Mouse (Mus musculus): Measurements from ENCODE around the gene Trpv2. TPM values are rescaled to one million over a fixed set of nuclear protein-coding genes. Genes with fewer than 3 reads are reported as not detected.
A peak's percentile ranks its signal among the peaks of the same experiment; 100 is the strongest.

Trpv2 gene
- total RNA-seq, 2 experiments from 2014 or later: 2.0 TPM

DNA sequence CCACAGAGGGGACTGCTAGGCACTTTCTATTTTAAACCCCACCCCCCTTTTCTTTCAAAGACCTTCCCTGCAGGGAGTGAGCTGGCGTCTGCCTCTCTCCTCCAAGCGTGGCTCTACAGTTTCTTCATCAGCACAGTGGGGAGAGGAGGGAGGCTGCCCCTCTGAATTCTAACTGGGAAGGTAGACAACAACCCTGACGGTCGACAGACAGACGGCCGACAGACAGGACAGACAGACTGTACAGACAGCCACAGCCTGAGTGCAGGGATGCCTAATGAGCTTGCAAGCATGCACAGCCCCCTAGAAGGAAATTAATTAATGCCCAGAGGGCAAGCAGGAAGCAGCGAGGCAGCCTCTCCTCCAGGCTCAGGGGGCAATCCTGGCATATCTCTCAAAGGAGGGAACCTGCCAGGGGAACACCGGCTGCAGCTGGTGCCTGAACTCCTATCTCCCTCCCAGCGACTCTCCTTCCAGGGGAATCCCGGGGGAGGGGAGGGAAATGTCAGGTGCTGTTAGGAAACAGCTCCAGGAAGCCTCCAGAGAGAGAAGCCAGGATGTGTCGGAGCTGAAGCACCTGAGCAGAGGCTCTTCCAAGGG, 56.0 kb downstream of the Trpv2 start:
- no peak for DNase-seq

- no peak for DNase-seq
Measured at GRCm38 (mm10) chr11:62631138-62631537, 56.9 kb downstream of the Trpv2 start.

DNA sequence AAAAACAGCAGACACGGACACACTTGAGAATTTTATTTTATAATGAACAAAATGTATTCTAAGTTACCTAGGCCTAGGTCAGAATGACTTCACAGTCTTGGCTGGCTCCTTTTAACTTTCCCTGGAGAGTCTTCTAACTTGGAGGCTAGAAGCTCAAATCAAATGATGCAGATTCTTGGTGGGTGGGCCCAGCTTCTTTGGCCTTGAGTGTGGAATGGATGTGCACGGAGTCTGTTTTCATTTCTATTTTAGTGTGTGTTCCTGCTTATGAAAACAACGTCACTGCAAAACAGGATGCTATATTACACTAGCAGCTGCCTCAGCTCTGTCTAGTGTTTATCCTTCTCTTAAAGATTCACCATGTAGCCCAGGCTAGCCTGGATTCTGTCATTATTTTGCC, 61.1 kb downstream of the Trpv2 start:
- no peak for DNase-seq

DNA sequence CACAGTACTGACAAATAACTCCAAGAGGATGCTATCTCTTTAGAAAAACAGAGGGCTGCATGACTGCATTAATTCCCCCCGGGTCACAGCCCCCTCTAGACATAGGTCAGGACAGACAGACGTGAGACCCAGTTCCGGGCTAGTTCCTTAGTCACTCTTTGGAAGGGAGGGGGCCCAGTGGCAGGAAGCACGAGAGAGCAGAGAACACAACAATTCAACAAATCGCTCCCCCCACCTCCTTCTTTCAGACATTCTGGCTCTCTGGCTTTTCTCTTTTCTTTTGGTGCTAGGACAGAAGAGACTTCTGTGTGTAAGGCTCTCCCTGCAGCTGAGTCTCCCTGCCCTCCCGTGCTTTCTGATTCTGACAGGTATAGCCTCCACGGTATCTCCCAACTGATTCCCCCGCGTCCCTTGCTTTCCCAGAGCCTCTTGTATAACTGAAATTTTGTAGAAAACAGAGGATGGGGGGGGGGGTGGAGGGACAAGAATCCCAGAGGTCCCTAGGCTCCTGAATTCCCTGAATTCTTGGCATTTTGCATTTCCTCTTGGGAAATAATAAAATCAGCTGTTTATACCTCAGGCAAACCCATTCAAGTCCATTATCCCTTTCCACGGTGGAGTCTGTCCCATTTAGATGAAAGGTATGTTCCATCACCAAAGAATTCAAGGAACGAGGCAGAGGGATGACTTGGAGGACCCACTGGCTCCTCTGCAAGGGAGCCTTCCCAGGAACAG, 62.0 kb downstream of the Trpv2 start:
- no peak for DNase-seq

GRCm38 (mm10) chr11:62636840-62637221, 62.5 kb downstream of the Trpv2 start:
- DNase-seq: no peak

- DNase-seq: peak; percentile 16
Measured at GRCm38 (mm10) chr11:62637401-62637800, 63.1 kb downstream of the Trpv2 start.

DNA sequence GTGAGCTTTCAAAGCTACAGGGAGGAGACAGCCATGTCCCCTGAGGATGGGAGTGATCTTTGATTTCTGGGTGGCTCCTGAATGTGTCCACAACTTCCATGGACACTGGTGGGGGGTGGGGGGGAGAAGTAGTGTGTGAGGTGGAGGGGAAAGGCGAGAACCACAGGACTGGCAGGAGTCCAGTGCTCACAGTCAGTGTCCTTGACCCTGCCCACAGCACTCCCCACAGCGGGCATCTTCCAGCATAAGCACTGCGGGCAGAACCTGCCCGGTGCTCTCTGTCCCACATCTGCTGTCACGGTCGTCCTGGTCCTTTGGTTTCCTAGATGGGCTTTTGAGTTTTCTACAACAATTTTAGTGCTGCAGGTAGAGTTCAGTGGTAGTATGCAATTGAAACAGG, 63.5 kb downstream of the Trpv2 start:
- peak; percentile 22 for DNase-seq

GRCm38 (mm10) chr11:62638402-62638801, 64.1 kb downstream of the Trpv2 start:
- no peak for DNase-seq

- DNase-seq: no peak
Measured at GRCm38 (mm10) chr11:62640378-62640777, 66.1 kb downstream of the Trpv2 start.

DNA sequence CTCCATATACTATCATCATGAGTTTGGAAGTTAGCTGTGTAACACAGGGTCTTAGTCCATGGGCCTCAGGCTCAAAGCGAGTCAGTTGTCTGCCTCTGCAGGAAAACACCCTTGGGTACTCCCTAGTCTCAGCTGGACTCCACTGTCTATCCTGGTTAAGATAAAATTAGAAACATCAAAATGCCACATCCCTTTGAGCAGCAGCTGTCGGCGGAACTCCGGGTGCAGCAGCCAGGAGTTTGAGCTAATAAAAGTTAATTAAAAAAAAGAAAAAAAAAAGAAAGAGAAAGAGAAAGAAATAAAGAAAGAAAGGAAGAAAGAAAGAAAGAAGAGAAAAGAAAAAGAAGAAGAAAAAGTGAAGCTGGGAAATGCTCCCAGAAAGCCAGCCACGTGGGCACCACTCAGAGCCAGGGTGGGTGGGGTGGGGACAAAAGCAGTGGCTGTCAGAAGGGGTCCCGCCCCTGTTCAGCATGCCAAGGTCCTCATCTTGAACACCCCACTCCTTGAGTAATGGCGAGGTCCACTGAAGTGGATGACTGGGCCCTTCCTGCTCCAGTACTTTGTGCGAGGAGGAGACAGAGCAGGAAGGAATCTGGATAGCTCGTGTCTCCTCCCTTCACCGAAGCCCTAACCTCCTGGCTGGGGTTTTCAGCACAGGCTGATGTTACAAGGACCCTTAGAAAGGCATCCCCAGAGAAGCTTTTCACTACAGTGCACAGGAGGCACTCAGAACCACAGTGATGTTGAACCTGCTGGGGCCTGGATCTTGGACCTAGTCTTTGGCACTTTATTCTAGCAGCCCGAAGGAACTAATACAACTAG, 67.9 kb downstream of the Trpv2 start:
- DNase-seq: peak; percentile 22

DNA sequence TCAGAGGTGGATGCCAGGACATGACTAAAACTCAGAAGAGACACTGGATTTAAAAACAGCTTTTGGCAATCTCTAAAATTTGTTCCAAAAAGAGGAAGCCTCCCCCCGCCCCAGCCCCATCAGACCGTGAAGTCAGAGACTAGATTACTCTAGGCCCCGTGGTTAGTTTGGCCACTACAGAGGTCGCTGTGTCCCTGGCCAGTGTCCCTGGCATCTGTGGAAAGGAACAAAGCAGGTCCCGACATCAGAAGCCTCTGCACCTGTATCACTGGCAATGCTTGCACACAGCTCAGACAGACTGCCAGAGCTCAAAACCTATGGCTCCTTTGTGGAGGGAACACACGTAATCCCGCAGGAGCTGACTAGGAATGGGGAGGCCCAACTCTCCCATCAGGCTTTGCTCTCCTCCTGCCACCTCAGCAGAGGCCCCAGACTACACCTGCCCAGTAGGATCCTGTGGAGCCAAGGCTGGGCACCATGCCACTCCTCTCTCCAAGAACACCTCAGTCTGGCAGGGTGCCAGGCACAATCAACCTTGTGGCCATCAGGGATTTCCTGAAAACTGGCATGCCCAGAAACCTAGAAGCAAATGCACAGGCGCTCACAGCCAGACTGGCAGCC, 68.8 kb downstream of the Trpv2 start:
- peak; percentile 59 for DNase-seq

DNA sequence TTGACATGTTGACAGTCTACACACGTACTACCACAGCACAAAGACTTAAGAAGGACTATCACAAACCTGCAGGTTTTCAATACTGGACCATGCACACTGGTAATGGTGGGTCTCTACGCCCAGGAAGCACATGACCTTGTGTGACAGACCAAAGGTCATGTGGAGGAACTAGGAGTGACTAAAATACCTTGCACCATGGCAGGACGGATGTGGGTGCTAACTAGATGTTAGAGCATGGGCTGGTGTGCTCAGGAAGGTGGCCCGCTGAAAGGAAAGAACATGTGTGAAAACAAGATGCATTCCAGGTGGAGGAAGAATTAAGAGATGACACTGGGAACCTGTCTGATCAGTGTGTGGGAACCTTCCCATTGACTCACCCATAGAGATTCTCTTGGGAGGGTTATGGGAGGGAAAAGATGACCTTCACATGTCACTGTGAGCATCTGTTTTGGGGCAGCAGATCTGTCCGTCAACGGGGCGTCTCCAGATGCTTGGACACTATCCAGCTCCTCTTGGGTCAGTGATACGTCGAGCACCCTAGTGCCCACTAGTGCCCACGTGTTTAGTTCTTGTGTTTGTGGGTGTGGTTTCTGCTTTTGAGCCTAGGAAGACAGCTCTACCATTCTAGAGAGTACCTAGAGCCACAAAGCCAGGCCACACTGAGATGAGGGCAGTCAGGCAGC, 69.5 kb downstream of the Trpv2 start:
- DNase-seq: no peak

GRCm38 (mm10) chr11:62644602-62645336, 70.5 kb downstream of the Trpv2 start:
- DNase-seq: no peak

- peak; percentile 35 for DNase-seq
Measured at GRCm38 (mm10) chr11:62645337-62645675, 71.0 kb downstream of the Trpv2 start.

- DNase-seq: peak; percentile 63
Measured at GRCm38 (mm10) chr11:62645732-62646494, 71.6 kb downstream of the Trpv2 start.

GRCm38 (mm10) chr11:62646495-62646843, 72.2 kb downstream of the Trpv2 start:
- DNase-seq: no peak

DNA sequence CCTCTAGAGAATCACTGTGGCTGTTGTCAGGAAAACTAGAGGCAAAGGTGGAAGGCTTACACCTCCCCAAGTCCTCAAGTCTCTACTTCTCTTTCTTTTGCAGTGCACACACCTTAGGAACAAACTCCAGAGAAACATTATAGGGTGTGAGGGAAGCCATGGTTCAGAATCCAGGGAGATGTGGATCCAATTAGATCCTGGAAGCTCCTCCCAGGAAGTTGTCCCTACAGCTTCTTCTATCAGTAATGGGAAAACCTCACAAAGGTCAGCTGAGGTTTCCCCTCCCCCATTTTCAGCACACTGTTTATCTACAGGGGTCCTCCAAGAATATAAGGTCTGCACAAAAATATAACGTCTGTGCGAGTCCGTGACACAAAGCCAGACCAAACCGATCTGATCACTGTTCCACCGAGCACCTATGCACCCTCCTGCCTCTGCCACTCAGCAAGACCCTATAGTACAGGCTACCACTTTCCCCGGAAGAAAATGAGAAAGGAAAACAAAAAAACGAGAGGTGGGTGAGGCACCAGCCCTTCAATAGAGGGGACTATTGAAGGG, 72.8 kb downstream of the Trpv2 start:
- no peak for DNase-seq

DNA sequence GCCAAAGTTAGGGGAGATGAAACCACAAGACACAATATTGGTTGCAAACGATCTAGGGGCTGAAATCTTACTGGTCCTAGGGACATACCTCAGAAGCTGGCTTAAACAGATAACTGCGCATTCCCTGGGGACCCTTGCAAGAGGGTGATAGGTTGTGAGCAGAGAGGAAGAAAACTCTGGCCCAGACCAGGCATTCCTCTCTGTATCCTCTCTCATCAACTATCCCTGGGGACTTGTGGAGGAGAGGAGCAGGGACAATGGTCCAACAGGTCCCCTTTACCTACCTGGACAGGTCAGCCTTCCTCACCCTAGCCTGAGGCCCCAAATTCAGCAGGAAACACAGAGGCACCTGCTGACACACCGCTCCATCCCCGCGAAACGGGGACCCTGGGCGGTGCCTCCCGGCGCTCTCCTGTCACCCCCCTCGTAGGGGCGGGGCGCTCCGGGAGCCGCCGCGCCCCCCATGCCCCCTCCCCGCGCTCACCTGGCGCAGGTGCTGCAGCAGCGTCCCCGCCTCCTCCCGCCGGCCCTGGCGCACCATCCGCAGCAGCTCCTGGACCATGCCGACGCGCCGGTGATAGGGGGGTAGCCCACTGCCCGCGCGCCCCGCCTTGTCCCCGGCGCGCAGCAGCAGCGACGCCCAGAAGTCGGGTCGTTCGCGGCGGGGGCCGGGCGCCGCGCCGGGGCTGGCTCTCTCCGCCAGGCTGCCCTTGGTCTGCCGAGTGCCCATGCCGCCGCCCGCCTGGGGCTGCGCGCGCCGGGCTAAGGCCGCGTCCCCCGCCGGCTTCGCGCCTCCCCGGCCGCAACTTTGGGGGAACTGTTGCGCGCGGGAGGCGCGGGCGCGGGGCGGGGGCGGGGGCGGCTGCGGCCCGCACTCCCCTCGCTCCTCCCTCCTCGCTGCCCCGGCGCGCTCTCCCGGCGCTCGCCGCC, 73.6 kb downstream of the Trpv2 start, which contains the start of gene Lrrc75a:
TSS of gene Lrrc75a (minus strand) at position 863 of the 930 bp plus-strand sequence.
- peak; percentile 66 for DNase-seq

Data from gastrocnemius, postnatal 10 days (tissue).